Mouse (Mus musculus) E14TG2a.4 (cell line): Measurements from ENCODE around the gene Htra3.

ENCODE experiments used
- H3K27me3 ChIP-seq: 2 replicates; pipeline ENCODE4 v1.6.1; 2014; ENCODE audit warnings: low read length, control low read depth; ENCODE audit not compliant: insufficient read depth
- H3K36me3 ChIP-seq: 2 replicates; pipeline ENCODE4 v1.6.1; 2014; ENCODE audit warnings: low read length, control low read depth; ENCODE audit not compliant: insufficient read depth
- H3K4me1 ChIP-seq: replicated peaks from 2 replicates; pipeline ENCODE4 v1.6.1; 2014; ENCODE audit warnings: low read depth, low read length, control low read depth
- H3K4me3 ChIP-seq: replicated peaks from 2 replicates; pipeline ENCODE4 v1.5.1; 2014; ENCODE audit warnings: mild to moderate bottlenecking, low read length
- H3K9me3 ChIP-seq: 2 replicates; pipeline ENCODE4 v1.6.1; 2014; ENCODE audit warnings: low read length, control low read depth
- CTCF ChIP-seq: conservative IDR thresholded peaks from 2 replicates; pipeline ENCODE4 v1.5.1; 2014; ENCODE audit warnings: low read length
- NANOG ChIP-seq: IDR thresholded peaks from 2 replicates; pipeline ENCODE4 v1.6.1; 2014; ENCODE audit warnings: borderline replicate concordance, low read length, mixed read lengths
- POU5F1 ChIP-seq: IDR thresholded peaks from 2 replicates; pipeline ENCODE4 v1.6.1; 2014; ENCODE audit warnings: low read length, borderline replicate concordance

Gene Htra3

GRCm38 (mm10) chr5:35655753-35656485 lies 23.7 kb downstream of the Htra3 start:
- Histone ChIP-seq H3K4me3 (no peak overlapping the region), H3K9me3 (no peaks in the 10 kb centered on the region), H3K36me3 (no peaks in the 10 kb centered on the region), H3K4me1 (peaks cover 9% of the 10 kb centered on the region; the same call in 1 of the 2 replicates), H3K27me3 (peaks cover 10% of the 10 kb centered on the region; the same call in 1 of the 2 replicates)
- TF ChIP-seq POU5F1 = no peak
- peak; percentile 62 for TF ChIP-seq CTCF
- TF ChIP-seq NANOG = no peak

GRCm38 (mm10) chr5:35653743-35654395 lies 25.7 kb downstream of the Htra3 start:
- 0 out of 2 replicates have a peak, but pooled peaks cover 4% of the 10 kb centered on the region for H3K27me3 ChIP-seq
- TF ChIP-seq POU5F1 = no peak
- TF ChIP-seq NANOG = no peak
- TF ChIP-seq CTCF = no peak
- peaks cover 9% of the 10 kb centered on the region; the same call in 1 of the 2 replicates for H3K4me1 ChIP-seq
- no peaks in the 10 kb centered on the region for H3K36me3 ChIP-seq
- no peak overlapping the region for H3K4me3 ChIP-seq
- no peaks in the 10 kb centered on the region for H3K9me3 ChIP-seq

- H3K4me3 ChIP-seq = no peak overlapping the region
- H3K27me3 ChIP-seq = no peaks in the 10 kb centered on the region
- TF ChIP-seq CTCF (peak; percentile 32; the same call in 1 of the 2 replicates), POU5F1 (no peak)
- peaks cover 9% of the 10 kb centered on the region; the same call in 1 of the 2 replicates for H3K4me1 ChIP-seq
- no peaks in the 10 kb centered on the region for H3K36me3 ChIP-seq
- H3K9me3 ChIP-seq = no peaks in the 10 kb centered on the region
Measured at GRCm38 (mm10) chr5:35652872-35653271, 26.7 kb downstream of the Htra3 start.

- Histone ChIP-seq H3K27me3 (no peaks in the 10 kb centered on the region), H3K36me3 (no peaks in the 10 kb centered on the region), H3K4me3 (no peak overlapping the region), H3K4me1 (peaks cover 9% of the 10 kb centered on the region; the same call in 1 of the 2 replicates), H3K9me3 (no peaks in the 10 kb centered on the region)
- TF ChIP-seq POU5F1 = no peak
- no peak for TF ChIP-seq NANOG
- no peak for TF ChIP-seq CTCF
Measured at GRCm38 (mm10) chr5:35652319-35652718, 27.3 kb downstream of the Htra3 start.

- H3K27me3 ChIP-seq = no peaks in the 10 kb centered on the region
- no peak overlapping the region for H3K4me3 ChIP-seq
- no peaks in the 10 kb centered on the region for H3K9me3 ChIP-seq
- H3K4me1 ChIP-seq = peaks cover 9% of the 10 kb centered on the region; the same call in 1 of the 2 replicates
- TF ChIP-seq NANOG = no peak
- TF ChIP-seq CTCF = no peak
- TF ChIP-seq POU5F1 = no peak
- no peaks in the 10 kb centered on the region for H3K36me3 ChIP-seq
Measured at GRCm38 (mm10) chr5:35648230-35648629, 31.4 kb downstream of the Htra3 start.

GRCm38 (mm10) chr5:35647562-35647961 lies 32.0 kb downstream of the Htra3 start:
- H3K27me3 ChIP-seq = no peaks in the 10 kb centered on the region
- no peak for TF ChIP-seq POU5F1
- no peak for TF ChIP-seq CTCF
- TF ChIP-seq NANOG = no peak

GRCm38 (mm10) chr5:35646927-35647326 lies 32.7 kb downstream of the Htra3 start:
- no peak for TF ChIP-seq CTCF
- TF ChIP-seq NANOG = no peak
- TF ChIP-seq POU5F1 = no peak
- H3K4me3 ChIP-seq = no peak overlapping the region
- no peaks in the 10 kb centered on the region for H3K36me3 ChIP-seq
- peaks cover 4% of the 10 kb centered on the region; the same call in 1 of the 2 replicates for H3K4me1 ChIP-seq
- no peaks in the 10 kb centered on the region for H3K9me3 ChIP-seq
- no peaks in the 10 kb centered on the region for H3K27me3 ChIP-seq

More at GRCm38 (mm10) chr5:35647562-35647961, 32.0 kb downstream of the Htra3 start:
- Histone ChIP-seq H3K9me3 (no peaks in the 10 kb centered on the region), H3K4me3 (no peak overlapping the region), H3K4me1 (peaks cover 9% of the 10 kb centered on the region; the same call in 1 of the 2 replicates), H3K36me3 (no peaks in the 10 kb centered on the region)

GRCm38 (mm10) chr5:35645938-35646493 lies 33.6 kb downstream of the Htra3 start:
- H3K4me1 ChIP-seq = no peaks in the 10 kb centered on the region
- H3K36me3 ChIP-seq = no peaks in the 10 kb centered on the region
- TF ChIP-seq POU5F1 (no peak), CTCF (no peak), NANOG (no peak)
- no peaks in the 10 kb centered on the region for H3K9me3 ChIP-seq
- H3K27me3 ChIP-seq = no peaks in the 10 kb centered on the region
- H3K4me3 ChIP-seq = no peak overlapping the region
